Mouse (Mus musculus) gastrocnemius, postnatal 4 days (tissue): Measurements from ENCODE around the gene Heyl. TPM values are rescaled to one million over a fixed set of nuclear protein-coding genes. Genes with fewer than 3 reads are reported as not detected.
A peak's percentile ranks its signal among the peaks of the same experiment; 100 is the strongest.
"Not testable (repeated sequence)": the region's sequence is repeated elsewhere in the genome, so short reads cannot be mapped to it uniquely, and the experiment has no call there.

ENCODE experiments used
- DNase-seq, 2 experiments: peaks; one replicate each; pipeline ENCODE4 v3.0.0; 2021 to 2022; ENCODE audit warnings: low spot score in 2 of 2, mixed read lengths in 2 of 2
- total RNA-seq, 2 experiments: library from RNA; stranded (reverse); gene quantifications; 2 replicates each; pipeline ENCODE4 v1.2.3; 2021

The Heyl gene
- total RNA-seq, 2 experiments from 2014 or later: 25.9 to 30.8 TPM

GRCm38 (mm10) chr4:123283675-123284064 lies 50.3 kb downstream of the Heyl start:
- DNase-seq: not testable (repeated sequence)

GRCm38 (mm10) chr4:123284731-123285624 lies 51.6 kb downstream of the Heyl start:
- no peak for DNase-seq

- no peak for DNase-seq
Measured at GRCm38 (mm10) chr4:123286790-123287189, 53.4 kb downstream of the Heyl start.

GRCm38 (mm10) chr4:123289038-123289437 lies 55.7 kb downstream of the Heyl start:
- DNase-seq: no peak

GRCm38 (mm10) chr4:123292390-123292789 lies 59.0 kb downstream of the Heyl start:
- DNase-seq: no peak

GRCm38 (mm10) chr4:123292989-123293388 lies 59.6 kb downstream of the Heyl start:
- no peak for DNase-seq

GRCm38 (mm10) chr4:123293661-123294443 lies 60.5 kb downstream of the Heyl start:
- no peak for DNase-seq

- DNase-seq: not testable (repeated sequence)
Measured at GRCm38 (mm10) chr4:123295026-123295425, 61.7 kb downstream of the Heyl start.

- DNase-seq: no peak
Measured at GRCm38 (mm10) chr4:123295516-123296147, 62.3 kb downstream of the Heyl start.

GRCm38 (mm10) chr4:123296148-123296534 lies 62.8 kb downstream of the Heyl start:
- no peak for DNase-seq

- no peak for DNase-seq
Measured at GRCm38 (mm10) chr4:123297195-123297960, 64.0 kb downstream of the Heyl start.

GRCm38 (mm10) chr4:123298226-123298625 lies 64.9 kb downstream of the Heyl start:
- DNase-seq: no peak

GRCm38 (mm10) chr4:123298980-123299670 lies 65.8 kb downstream of the Heyl start:
- DNase-seq: peak in 1 of 2 experiments; percentile 65

Other genes with a start within 250 kb of the Heyl start
- gene Mycl, start 237.9 kb upstream of the Heyl start, total RNA-seq: 10 to 100 TPM in 1 of 2 experiments, 1 to 10 TPM in 1; 8.9 to 10.8 TPM
- gene Trit1, start 217.0 kb upstream of the Heyl start, total RNA-seq: 10 to 100 TPM; 14.1 to 15.8 TPM
- gene Bmp8b, start 128.4 kb upstream of the Heyl start, total RNA-seq: not detected
- under 1 TPM in 1 of 2 experiments, not detected in 1; 0.15 TPM for gene Oxct2b, start 117.3 kb upstream of the Heyl start, total RNA-seq
- 10 to 100 TPM; 32.8 to 34.6 TPM for gene Ppie, start 93.6 kb upstream of the Heyl start, total RNA-seq
- gene Hpcal4, start 50.3 kb upstream of the Heyl start, total RNA-seq: under 1 TPM; 0.29 to 0.36 TPM
- gene Nt5c1a, start 32.1 kb upstream of the Heyl start, total RNA-seq: 1 to 10 TPM; 3.3 to 9.3 TPM
- 100 to 1,000 TPM; 209 to 262 TPM for gene Pabpc4, start 28.8 kb downstream of the Heyl start, total RNA-seq
- not detected for gene Oxct2a, start 90.1 kb downstream of the Heyl start, total RNA-seq
- not detected for gene Bmp8a, start 109.7 kb downstream of the Heyl start, total RNA-seq